Mouse (Mus musculus) fibroblast of lung, adult 2 months (primary cell): ENCODE results near the gene Ola1.

Experiments used
- DNase-seq: peaks from one replicate; pipeline ENCODE4 v3.0.0-alpha.2; 2011; ENCODE audit warnings: low read depth

The Ola1 gene

GRCm38 (mm10) chr2:73146111-73146510 lies 72.6 kb downstream of the Ola1 start:
- no peak for DNase-seq

GRCm38 (mm10) chr2:73143732-73144131 lies 75.0 kb downstream of the Ola1 start:
- DNase-seq: no peak

- DNase-seq: no peak
Measured at GRCm38 (mm10) chr2:73142832-73143470, 75.8 kb downstream of the Ola1 start.

- DNase-seq: no peak
Measured at GRCm38 (mm10) chr2:73132897-73133296, 85.8 kb downstream of the Ola1 start.

GRCm38 (mm10) chr2:73127686-73128085 lies 91.0 kb downstream of the Ola1 start:
- no peak for DNase-seq

GRCm38 (mm10) chr2:73118781-73119180 lies 99.9 kb downstream of the Ola1 start:
- no peak for DNase-seq

- no peak for DNase-seq
Measured at GRCm38 (mm10) chr2:73107089-73107488, 111.6 kb downstream of the Ola1 start.

GRCm38 (mm10) chr2:73096491-73096890 lies 122.2 kb downstream of the Ola1 start:
- DNase-seq: peak; percentile 15

- no peak for DNase-seq
Measured at GRCm38 (mm10) chr2:73095300-73095699, 123.4 kb downstream of the Ola1 start.

- no peak for DNase-seq
Measured at GRCm38 (mm10) chr2:73093032-73093431, 125.7 kb downstream of the Ola1 start.

GRCm38 (mm10) chr2:73091302-73091701 lies 127.4 kb downstream of the Ola1 start:
- DNase-seq: peak; percentile 63

- no peak for DNase-seq
Measured at GRCm38 (mm10) chr2:73087641-73088040, 131.1 kb downstream of the Ola1 start.

- DNase-seq: peak; percentile 36
Measured at GRCm38 (mm10) chr2:73085669-73086304, 132.9 kb downstream of the Ola1 start.

GRCm38 (mm10) chr2:73082476-73082875 lies 136.2 kb downstream of the Ola1 start:
- DNase-seq: no peak

GRCm38 (mm10) chr2:73081861-73082260 lies 136.9 kb downstream of the Ola1 start:
- no peak for DNase-seq

- no peak for DNase-seq
Measured at GRCm38 (mm10) chr2:73080084-73080483, 138.6 kb downstream of the Ola1 start.

- no peak for DNase-seq
Measured at GRCm38 (mm10) chr2:73079311-73079710, 139.4 kb downstream of the Ola1 start.

GRCm38 (mm10) chr2:73073811-73074472 lies 144.8 kb downstream of the Ola1 start:
- no peak for DNase-seq

- no peak for DNase-seq
Measured at GRCm38 (mm10) chr2:73071201-73071600, 147.5 kb downstream of the Ola1 start.

- no peak for DNase-seq
Measured at GRCm38 (mm10) chr2:73070449-73071076, 148.2 kb downstream of the Ola1 start.

- DNase-seq: no peak
Measured at GRCm38 (mm10) chr2:73069223-73069825, 149.4 kb downstream of the Ola1 start.
